Mouse (Mus musculus) midbrain, postnatal 0 days (tissue): Measurements from ENCODE around the gene Mmp1b. TPM values are rescaled to one million over a fixed set of nuclear protein-coding genes. Genes with fewer than 3 reads are reported as not detected.

Experiments used
- ATAC-seq: fragments of 200-750 bp; cut with Nextera tagmentation; 2 replicates; pipeline ENCODE4 v1.8.0; 2017; ENCODE audit warnings: moderate number of reproducible peaks, mild to moderate bottlenecking, moderate TSS enrichment, moderate library complexity; ENCODE audit not compliant: low FRiP score
- DNase-seq: peaks from one replicate; pipeline ENCODE4 v3.0.0-alpha.2; 2015; ENCODE audit warnings: low spot score
- H3K27ac ChIP-seq: fragments of 300-500 bp; sonication (generic); 2 replicates; pipeline ENCODE4 v1.5.1; 2014; ENCODE audit warnings: low read depth, mild to moderate bottlenecking, low read length, mixed read lengths
- H3K27me3 ChIP-seq: fragments of 300-500 bp; sonication (generic); 2 replicates; pipeline ENCODE4 v1.6.1; 2014; ENCODE audit warnings: low read length, control low read depth, mixed read lengths; ENCODE audit not compliant: insufficient read depth
- H3K36me3 ChIP-seq: fragments of 300-500 bp; sonication (generic); 2 replicates; pipeline ENCODE4 v1.6.1; 2014; ENCODE audit warnings: low read length, control low read depth, mixed read lengths; ENCODE audit not compliant: insufficient read depth
- H3K4me1 ChIP-seq: fragments of 300-500 bp; sonication (generic); 2 replicates; pipeline ENCODE4 v1.6.1; 2014; ENCODE audit warnings: mild to moderate bottlenecking, control low read depth, antibody characterized with exemption, low read length, mixed read lengths; ENCODE audit not compliant: insufficient read depth
- H3K4me2 ChIP-seq: fragments of 300-500 bp; sonication (generic); 2 replicates; pipeline ENCODE4 v1.6.1; 2014; ENCODE audit warnings: low read depth, mild to moderate bottlenecking, low read length, mixed read lengths; ENCODE audit not compliant: poor library complexity, severe bottlenecking
- H3K4me3 ChIP-seq: fragments of 300-500 bp; sonication (generic); 2 replicates; pipeline ENCODE4 v1.5.1; 2014; ENCODE audit warnings: low read depth, mild to moderate bottlenecking, low read length, moderate library complexity
- H3K9ac ChIP-seq: fragments of 300-500 bp; sonication (generic); replicated peaks from 2 replicates; pipeline ENCODE4 v1.6.1; 2014; ENCODE audit warnings: mild to moderate bottlenecking, low read length, moderate library complexity, mixed read lengths; ENCODE audit not compliant: poor library complexity, severe bottlenecking
- H3K9me3 ChIP-seq: fragments of 300-500 bp; sonication (generic); 2 replicates; pipeline ENCODE4 v1.6.1; 2016; ENCODE audit warnings: low read length, control low read depth
- CTCF ChIP-seq: IDR thresholded peaks from 2 replicates; pipeline ENCODE4 v1.5.1; 2016; ENCODE audit warnings: antibody characterized with exemption, mild to moderate bottlenecking
- WGBS: fragments of 180-500 bp; shearing (Covaris S2); extraction: QIAGEN DNeasy Blood & Tissue Kit; methylation state at CpG from one replicate; pipeline ENCODE4 v1.1.7; 2014; 5-methylcytosine and 5-hydroxymethylcytosine counted together
- polyA plus RNA-seq: library from polyadenylated mRNA; unstranded; fragments of >200 nt; fragmentation: Nextera tagmentation; extraction: Ambion mirVana; gene quantifications from 2 replicates; pipeline ENCODE4 v1.2.1, GENCODE M21; 2015
- total RNA-seq: library from RNA; depleted of rRNA; stranded (reverse); fragments of >200 nt; gene quantifications from 2 replicates; pipeline ENCODE4 v1.2.3, GENCODE M21; 2014; rRNA removed

The Mmp1b gene
- total and polyA plus RNA-seq, 2 experiments from 2014 or later: not detected

GRCm38 (mm10) chr9:7335766-7336680 is 51.8 kb downstream of the Mmp1b start:
- Histone ChIP-seq H3K27me3 (no peaks in the 10 kb centered on the region), H3K4me1 (no peaks in the 10 kb centered on the region), H3K4me2 (no peak overlapping the region), H3K9ac (no peak overlapping the region), H3K4me3 (no peak overlapping the region), H3K27ac (no peak overlapping the region), H3K9me3 (no peaks in the 10 kb centered on the region), H3K36me3 (no peaks in the 10 kb centered on the region)
- ATAC-seq: no peak
- 90% methylated on average over 5 of the region's 6 CpGs for WGBS
- TF ChIP-seq CTCF: no peak
- no peak for DNase-seq

- ATAC-seq: no peak
- Histone ChIP-seq H3K4me2 (no peak overlapping the region), H3K9ac (no peak overlapping the region), H3K9me3 (no peaks in the 10 kb centered on the region), H3K4me3 (no peak overlapping the region), H3K27ac (no peak overlapping the region), H3K27me3 (no peaks in the 10 kb centered on the region), H3K36me3 (no peaks in the 10 kb centered on the region), H3K4me1 (no peaks in the 10 kb centered on the region)
- DNase-seq: no peak
- TF ChIP-seq CTCF: no peak
Observed at GRCm38 (mm10) chr9:7331847-7332246, 56.0 kb downstream of the Mmp1b start.

Other genes starting within 250 kb of the Mmp1b start
- 14.2 and 17.7 TPM in 2 replicates for gene Dync2h1, start 203.6 kb downstream of the Mmp1b start, total RNA-seq
- gene Dync2h1, start 203.6 kb downstream of the Mmp1b start, polyA plus RNA-seq: 12.8 and 18.0 TPM in 2 replicates
- gene Dcun1d5, start 203.5 kb downstream of the Mmp1b start, total RNA-seq: 91.5 and 110 TPM in 2 replicates
- gene Dcun1d5, start 203.5 kb downstream of the Mmp1b start, polyA plus RNA-seq: 71.0 and 83.1 TPM in 2 replicates
- gene Mmp13, start 115.5 kb downstream of the Mmp1b start, total RNA-seq: 0.47 TPM in 1 of 2 replicates, not detected in the other
- 0.07 TPM in 1 of 2 replicates, not detected in the other for gene Mmp13, start 115.5 kb downstream of the Mmp1b start, polyA plus RNA-seq
- not detected in 2 replicates for gene Mmp12, start 43.7 kb downstream of the Mmp1b start, total RNA-seq
- gene Mmp12, start 43.7 kb downstream of the Mmp1b start, polyA plus RNA-seq: not detected in 2 replicates
- gene Mmp3, start 57.8 kb upstream of the Mmp1b start, total RNA-seq: 0.99 TPM in 1 of 2 replicates, not detected in the other
- not detected in 2 replicates for gene Mmp3, start 57.8 kb upstream of the Mmp1b start, polyA plus RNA-seq
- not detected in 2 replicates for gene Mmp10, start 114.3 kb upstream of the Mmp1b start, total RNA-seq
- not detected in 2 replicates for gene Mmp10, start 114.3 kb upstream of the Mmp1b start, polyA plus RNA-seq
- not detected in 2 replicates for gene Mmp8, start 170.4 kb upstream of the Mmp1b start, total RNA-seq
- 0.13 TPM in 1 of 2 replicates, not detected in the other for gene Mmp8, start 170.4 kb upstream of the Mmp1b start, polyA plus RNA-seq
- gene Mmp27, start 183.3 kb upstream of the Mmp1b start, total RNA-seq: not detected in 2 replicates
- gene Mmp27, start 183.3 kb upstream of the Mmp1b start, polyA plus RNA-seq: not detected in 2 replicates
- not detected in 2 replicates for gene Mmp20, start 240.2 kb upstream of the Mmp1b start, total RNA-seq
- gene Mmp20, start 240.2 kb upstream of the Mmp1b start, polyA plus RNA-seq: not detected in 2 replicates